In the genomic region with DNA sequence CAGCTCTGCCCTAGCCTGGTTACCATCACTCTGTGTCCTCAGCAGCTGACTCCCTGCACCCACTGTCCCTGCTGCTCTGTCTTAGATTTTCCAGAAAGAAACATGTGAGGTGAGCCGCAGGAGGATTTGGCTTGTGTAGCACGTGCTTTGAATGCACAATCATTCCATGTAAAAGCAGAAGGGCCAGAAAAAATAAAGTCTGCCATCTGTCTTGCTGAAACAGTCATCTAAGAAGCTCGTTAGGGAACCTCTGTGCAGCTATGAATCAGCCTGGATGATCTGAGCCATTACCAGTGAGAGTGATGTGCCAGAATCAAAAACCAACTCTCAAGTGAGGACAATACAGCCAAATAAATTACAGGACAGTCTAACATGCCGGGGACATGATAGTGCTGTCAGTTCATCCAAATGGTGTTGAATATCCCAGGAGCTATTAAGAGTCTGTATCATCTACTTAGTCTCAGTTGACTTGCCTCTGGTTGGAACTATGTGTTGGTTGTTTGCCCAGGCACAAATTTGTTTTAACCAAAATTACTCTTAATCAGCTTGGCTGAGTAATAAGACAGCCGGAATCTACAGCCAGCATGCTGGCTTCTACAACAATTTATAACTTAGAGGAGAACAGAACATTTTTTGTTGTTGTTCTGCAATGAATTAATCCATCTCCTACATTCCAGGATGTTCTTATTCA, we compare ENCODE assay signal across 12 mouse cellular contexts.
DNase-seq lines count a peak whose midpoint lies in the region; ATAC-seq and TF ChIP-seq lines count a peak whose summit lies in the region.
"Had no signal": no experiment of that assay in that cellular context is flagged by ENCODE, and none has a peak within 500 bp of the region (broad histone marks: within the 10 kb centered on the region; RNA-seq: fewer than 3 reads in every experiment).

No protein-coding gene starts in this region.

- no peaks in the 10 kb centered on the region for H3K36me3 ChIP-seq in neural tube, embryonic 13.5 days
- no peaks in the 10 kb centered on the region for H3K36me3 ChIP-seq in intestine, embryonic 15.5 days
- H3K36me3 ChIP-seq: embryonic facial prominence, embryonic 13.5 days had no signal

- H3K27me3 ChIP-seq in neural tube, embryonic 13.5 days = no peaks in the 10 kb centered on the region
- no peaks in the 10 kb centered on the region for H3K27me3 ChIP-seq in intestine, embryonic 15.5 days (replicated peaks)
- H3K27me3 ChIP-seq: embryonic facial prominence, embryonic 13.5 days had no signal

- no peak for TF ChIP-seq CTCF in left cerebral cortex, adult 2 months (IDR thresholded peaks at IDR 0.05)

- no peak overlapping the region for H3K27ac ChIP-seq in neural tube, embryonic 13.5 days (replicated peaks)
- H3K27ac ChIP-seq in left cerebral cortex, adult 2 months = peak overlapping the region; percentile 66; the same call in 1 of the 2 replicates
- no peak overlapping the region for H3K27ac ChIP-seq in intestine, embryonic 15.5 days
- H3K27ac ChIP-seq: embryonic facial prominence, embryonic 13.5 days had no signal

- no peak overlapping the region for H3K4me3 ChIP-seq in neural tube, embryonic 13.5 days
- H3K4me3 ChIP-seq in left cerebral cortex, adult 2 months = no peak overlapping the region
- H3K4me3 ChIP-seq in intestine, embryonic 15.5 days (replicated peaks) = no peak overlapping the region
- H3K4me3 ChIP-seq: embryonic facial prominence, embryonic 13.5 days had no signal

- no peak for DNase-seq in neural tube, embryonic 10.5 days (ENCODE audit: extremely low spot score, low spot score)
- DNase-seq in frontal cortex, postnatal 36 days (ENCODE audit: low spot score in 2 of 2) = peak; percentile 26 to 63
- peak; percentile 10 to 40 for DNase-seq in left cerebral cortex, adult 2 months (ENCODE audit: extremely low spot score in 1 of 2, low spot score in 2 of 2)
- no peak for DNase-seq in embryo, embryonic 10.5 days (ENCODE audit: low spot score)
- no peak for DNase-seq in thymus, postnatal 0 days (ENCODE audit: low spot score)
- DNase-seq: cerebellum, adult 11-12 months; heart, adult 11 months; lung, embryonic 14.5 days; thymus, postnatal 14 days had no signal

- WGBS in neural tube, embryonic 13.5 days = 61% methylated on average over 5 of the region's 5 CpGs
- WGBS in intestine, embryonic 15.5 days = 70% methylated on average over 5 of the region's 5 CpGs

- intact Hi-C loops in left cerebral cortex, adult 2 months (cut with DNase I) = no loop called here

- H3K4me1 ChIP-seq in neural tube, embryonic 13.5 days (replicated peaks) = no peaks in the 10 kb centered on the region
- no peaks in the 10 kb centered on the region for H3K4me1 ChIP-seq in intestine, embryonic 15.5 days (replicated peaks)
- H3K4me1 ChIP-seq: embryonic facial prominence, embryonic 13.5 days had no signal

- H3K4me2 ChIP-seq in neural tube, embryonic 13.5 days = no peak overlapping the region
- H3K4me2 ChIP-seq in intestine, embryonic 15.5 days (replicated peaks) = no peak overlapping the region
- H3K4me2 ChIP-seq: embryonic facial prominence, embryonic 13.5 days; lung, embryonic 14.5 days had no signal

- peak; percentile 72; the same call in 1 of the 2 replicates for ATAC-seq in neural tube, embryonic 13.5 days (ENCODE audit: low read depth)
- ATAC-seq in intestine, embryonic 15.5 days = no peak

- 0 out of 2 replicates have a peak, but pooled peaks cover 11% of the 10 kb centered on the region for H3K9me3 ChIP-seq in neural tube, embryonic 13.5 days
- H3K9me3 ChIP-seq in intestine, embryonic 15.5 days = no peaks in the 10 kb centered on the region

- H3K9ac ChIP-seq in neural tube, embryonic 13.5 days = no peak overlapping the region
- no peak overlapping the region for H3K9ac ChIP-seq in intestine, embryonic 15.5 days
- H3K9ac ChIP-seq: embryonic facial prominence, embryonic 13.5 days; lung, embryonic 14.5 days had no signal

Comparison
In these comparisons a context has a peak if more than half of its experiments do, and no peak if none do; other contexts are left out.
1. DNase-seq: peak in frontal cortex, postnatal 36 days (2 of 2) and left cerebral cortex, adult 2 months (2 of 2); none in neural tube, embryonic 10.5 days (single experiment), embryo, embryonic 10.5 days (single experiment) and thymus, postnatal 0 days (single experiment).